Mouse (Mus musculus): ENCODE measurements at regions not wholly inside any gene's neighbourhood (a gene's known extent, or its start where the extent isn't known, plus 50 kb on each side); places are given as distances from the start of the nearest gene placed in this dataset.

GRCm38 (mm10) chr19:27032621-27033020, 146.9 kb downstream of the Gm815 start:
- TF ChIP-seq CTCF (conservative IDR thresholded peaks at IDR 0.05; ENCODE audit: low read length) (no peak), POU5F1 (IDR thresholded peaks at IDR 0.05; ENCODE audit: borderline replicate concordance, low read length) (no peak), NANOG (IDR thresholded peaks at IDR 0.05; ENCODE audit: borderline replicate concordance, low read length) (no peak)

All from E14TG2a.4 (cell line).